Mouse (Mus musculus): Measurements from ENCODE around the gene Hs3st2.

GRCm38 (mm10) chr7:121444336-121444735 lies 52.7 kb downstream of the Hs3st2 start:
- TF ChIP-seq TCF12 (IDR thresholded peaks at IDR 0.05; ENCODE audit: insufficient read depth, poor library complexity, severe bottlenecking) = no peak
- TF ChIP-seq USF1 (IDR thresholded peaks at IDR 0.05; ENCODE audit: low read depth) = no peak
- no peak for TF ChIP-seq E2F4 (IDR thresholded peaks at IDR 0.05; ENCODE audit: insufficient read depth)
- TF ChIP-seq POLR2A (IDR thresholded peaks at IDR 0.05; ENCODE audit: insufficient read length, low read depth) = no peak
- TF ChIP-seq MAX (IDR thresholded peaks at IDR 0.05; ENCODE audit: low read depth) = no peak

All from myocyte (in vitro differentiated cells).